Mouse (Mus musculus) G1E (cell line): Measurements from ENCODE around the gene Sox12.

ENCODE experiments used
- CTCF ChIP-seq: IDR thresholded peaks from 2 replicates; pipeline ENCODE4 v1.5.1; 2012; ENCODE audit warnings: low read depth, low read length, inconsistent platforms, mixed read lengths
- GATA1 ChIP-seq: IDR thresholded peaks from 2 replicates; pipeline ENCODE4 v1.6.1; 2012; ENCODE audit warnings: borderline replicate concordance, low read length, inconsistent platforms, mixed read lengths
- POLR2AphosphoS5 ChIP-seq: IDR thresholded peaks from 2 replicates; pipeline ENCODE4 v1.6.1; 2012; ENCODE audit warnings: low read depth, low read length, inconsistent platforms; ENCODE audit not compliant: insufficient replicate concordance
- TAL1 ChIP-seq: conservative IDR thresholded peaks from 2 replicates; pipeline ENCODE4 v1.6.1; 2012; ENCODE audit warnings: low read depth, low read length, inconsistent platforms, mixed read lengths

DNA sequence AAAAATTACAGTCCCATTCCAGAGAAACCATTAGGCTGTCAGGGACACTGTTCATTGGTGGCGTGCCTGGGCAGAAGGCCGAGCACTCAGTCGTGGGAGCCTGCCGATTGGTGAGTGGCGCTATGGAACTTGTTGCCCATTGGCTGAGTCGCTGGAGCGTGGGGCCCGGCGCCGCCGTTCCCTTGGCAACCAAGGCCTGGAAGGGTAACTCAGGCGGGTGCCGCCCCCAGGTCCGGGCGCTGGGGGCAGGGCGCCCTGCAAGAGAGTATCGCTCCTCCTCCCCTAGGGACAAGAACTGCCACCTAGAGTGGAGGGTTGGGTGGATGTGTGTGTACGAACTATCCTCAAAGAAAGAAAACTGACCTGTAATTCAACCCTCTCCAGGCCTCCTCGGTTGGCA lies 8.3 kb upstream of the Sox12 start:
- TF ChIP-seq CTCF (no peak), GATA1 (no peak), TAL1 (no peak), POLR2AphosphoS5 (no peak)
